In genomic region chr11:102835549-102835948, GRCm38 (mm10) we compare ENCODE assay signal across 15 mouse cellular contexts. TPM values are rescaled to one million over a fixed set of nuclear protein-coding genes. Genes with fewer than 3 reads are reported as not detected.
DNase-seq lines count a peak whose midpoint lies in the region; ATAC-seq and TF ChIP-seq lines count a peak whose summit lies in the region.
"Had no signal": no experiment of that assay in that cellular context is flagged by ENCODE, and none has a peak within 500 bp of the region (broad histone marks: within the 10 kb centered on the region; RNA-seq: fewer than 3 reads in every experiment).

Higd1b (plus strand) TSS chr11:102835849.

- TF ChIP-seq RAD21 in CH12.LX (IDR thresholded peaks at IDR 0.05; ENCODE audit: low read depth, low read length): no peak

- no peak for TF ChIP-seq CTCF in heart, postnatal 0 days (IDR thresholded peaks at IDR 0.05; ENCODE audit: low read depth)
- no peak for TF ChIP-seq CTCF in kidney, postnatal 0 days (IDR thresholded peaks at IDR 0.05; ENCODE audit: low read depth)
- TF ChIP-seq CTCF in CH12.LX (conservative IDR thresholded peaks at IDR 0.05 in 1 of 2, IDR thresholded peaks at IDR 0.05 in 1 of 2; ENCODE audit: low read depth in 2 of 2, low read length in 2 of 2): no peak

- no peak for DNase-seq in heart, postnatal 0 days (ENCODE audit: low spot score)
- no peak for DNase-seq in heart, adult 11 months
- no peak for DNase-seq in kidney, postnatal 0 days (ENCODE audit: low spot score)
- no peak for DNase-seq in CH12.LX (ENCODE audit: extremely low read depth)
- no peak for DNase-seq in urinary bladder, adult 2 months (ENCODE audit: low spot score)
- DNase-seq: adrenal gland, postnatal 14 days; cerebellum, adult 9-10 months; kidney, adult 8-10 months; liver; lung, embryonic 14.5 days had no signal

- no peak within 1 kb of the TSS for H3K4me3 ChIP-seq in heart, postnatal 0 days (ENCODE audit: low read depth, low read length)
- H3K4me3 ChIP-seq in kidney, postnatal 0 days (replicated peaks; ENCODE audit: low read depth, low read length): no peak within 1 kb of the TSS
- no peak within 1 kb of the TSS for H3K4me3 ChIP-seq in kidney, embryonic 16.5 days (ENCODE audit: low read length)
- no peak within 1 kb of the TSS for H3K4me3 ChIP-seq in CH12.LX (replicated peaks in 1 of 3; ENCODE audit: low read depth in 2 of 3, low read length in 2 of 3, poor library complexity in 1 of 3)
- peak within 1 kb of the TSS; percentile 33 for H3K4me3 ChIP-seq in brown adipose tissue, adult 24 weeks (ENCODE audit: insufficient read depth, low read depth, low read length)

- H3K27me3 ChIP-seq in heart, postnatal 0 days (ENCODE audit: control insufficient read depth, insufficient read depth, low read length): no peaks in the 10 kb centered on the region
- H3K27me3 ChIP-seq in kidney, postnatal 0 days (ENCODE audit: insufficient read depth, low read length): no peaks in the 10 kb centered on the region
- H3K27me3 ChIP-seq in kidney, embryonic 16.5 days (ENCODE audit: insufficient read depth, low read length): no peaks in the 10 kb centered on the region
- peaks cover 8% of the 10 kb centered on the region for H3K27me3 ChIP-seq in CH12.LX (replicated peaks)

- no peak for TF ChIP-seq POLR2A in CH12.LX (IDR thresholded peaks at IDR 0.05; ENCODE audit: low read depth, low read length)

- no peak within 1 kb of the TSS for H3K9ac ChIP-seq in heart, postnatal 0 days (replicated peaks; ENCODE audit: low read depth, low read length)
- no peak within 1 kb of the TSS for H3K9ac ChIP-seq in kidney, postnatal 0 days (ENCODE audit: low read depth, low read length)
- no peak within 1 kb of the TSS for H3K9ac ChIP-seq in kidney, embryonic 16.5 days (replicated peaks; ENCODE audit: low read length)
- H3K9ac ChIP-seq in CH12.LX (ENCODE audit: insufficient read depth, low read depth): no peak within 1 kb of the TSS
- H3K9ac ChIP-seq: lung, embryonic 14.5 days had no signal

- WGBS in heart, postnatal 0 days: 72% methylated on average over 4 of the region's 4 CpGs
- WGBS in kidney, postnatal 0 days: 55% methylated on average over 4 of the region's 4 CpGs
- WGBS in kidney, embryonic 16.5 days: 53% methylated on average over 4 of the region's 4 CpGs

- no peaks in the 10 kb centered on the region for H3K79me2 ChIP-seq in CH12.LX (replicated peaks; ENCODE audit: control insufficient read depth, extremely low read depth, insufficient read depth, poor library complexity, severe bottlenecking)

- no peak for TF ChIP-seq EP300 in heart, postnatal 0 days (IDR thresholded peaks at IDR 0.05; ENCODE audit: low read depth)
- no peak for TF ChIP-seq EP300 in CH12.LX (IDR thresholded peaks at IDR 0.05; ENCODE audit: low read length)

- dilution Hi-C loops in CH12.LX (cut with MboI; ENCODE audit: extremely low pct_ligation_motif_present, extremely low pct_unique_long_range_greater_than_20kb, low sequenced_read_pairs): no loop called here

- H3K36me3 ChIP-seq in heart, postnatal 0 days (replicated peaks; ENCODE audit: control insufficient read depth, insufficient read depth, low read length): peaks cover 33% of the 10 kb centered on the region
- H3K36me3 ChIP-seq in kidney, postnatal 0 days (ENCODE audit: insufficient read depth, low read length): peaks cover 24% of the 10 kb centered on the region; the same call in 1 of the 2 replicates
- peaks cover 25% of the 10 kb centered on the region for H3K36me3 ChIP-seq in kidney, embryonic 16.5 days (ENCODE audit: insufficient read depth, low read length)
- H3K36me3 ChIP-seq in CH12.LX (replicated peaks in 1 of 2; ENCODE audit: control insufficient read depth in 1 of 2, insufficient read depth in 1 of 2, low read length in 1 of 2): peaks cover 38 to 57% of the 10 kb centered on the region in 2 experiments

- no peak within 1 kb of the TSS for H3K4me2 ChIP-seq in heart, postnatal 0 days (ENCODE audit: low read depth, low read length)
- H3K4me2 ChIP-seq in kidney, postnatal 0 days (ENCODE audit: low read length): no peak within 1 kb of the TSS
- H3K4me2 ChIP-seq in kidney, embryonic 16.5 days (replicated peaks; ENCODE audit: low read depth, low read length): no peak within 1 kb of the TSS
- H3K4me2 ChIP-seq in CH12.LX (ENCODE audit: insufficient read depth, low read depth, poor library complexity, severe bottlenecking): no peak within 1 kb of the TSS
- H3K4me2 ChIP-seq: lung, embryonic 14.5 days; midbrain, embryonic 11.5 days had no signal

- in situ Hi-C loops in CH12.LX (cut with MboI; ENCODE audit: low pct_ligation_motif_present, low pct_unique_long_range_greater_than_20kb, low sequenced_read_pairs): no loop called here

- H3K4me1 ChIP-seq in heart, postnatal 0 days (ENCODE audit: control insufficient read depth, insufficient read depth): peaks cover 8% of the 10 kb centered on the region; the same call in 1 of the 2 replicates
- H3K4me1 ChIP-seq in kidney, postnatal 0 days (replicated peaks; ENCODE audit: insufficient read depth, low read length): 0 out of 2 replicates have a peak, but pooled peaks cover 4% of the 10 kb centered on the region
- H3K4me1 ChIP-seq in kidney, embryonic 16.5 days (ENCODE audit: insufficient read depth, low read length): peaks cover 7% of the 10 kb centered on the region
- peaks cover 0 to 19% of the 10 kb centered on the region in 2 experiments; a peak in 2 of 4 replicates for H3K4me1 ChIP-seq in CH12.LX (ENCODE audit: control insufficient read depth in 1 of 2, insufficient read depth in 2 of 2)
- no peaks in the 10 kb centered on the region for H3K4me1 ChIP-seq in brown adipose tissue, adult 24 weeks (ENCODE audit: control insufficient read depth, insufficient read depth, insufficient read length, low read length)

- no peaks in the 10 kb centered on the region for H3K9me3 ChIP-seq in heart, postnatal 0 days (replicated peaks; ENCODE audit: control insufficient read depth, low read length)
- no peaks in the 10 kb centered on the region for H3K9me3 ChIP-seq in kidney, postnatal 0 days (replicated peaks; ENCODE audit: low read length)
- no peaks in the 10 kb centered on the region for H3K9me3 ChIP-seq in kidney, embryonic 16.5 days (ENCODE audit: low read length)
- H3K9me3 ChIP-seq in CH12.LX (replicated peaks; ENCODE audit: low read length): no peaks in the 10 kb centered on the region

- no peak for ATAC-seq in heart, postnatal 0 days (ENCODE audit: insufficient read depth, low read depth)
- no peak for ATAC-seq in kidney, postnatal 0 days (replicated peaks; ENCODE audit: low FRiP score, low read depth)
- no peak for ATAC-seq in kidney, embryonic 16.5 days (ENCODE audit: low FRiP score, low TSS enrichment)

- peak within 1 kb of the TSS; percentile 9; the same call in 1 of the 2 replicates for H3K27ac ChIP-seq in heart, postnatal 0 days (ENCODE audit: low read depth)
- H3K27ac ChIP-seq in kidney, postnatal 0 days: peak within 1 kb of the TSS; percentile 19; the same call in 1 of the 2 replicates
- no peak within 1 kb of the TSS; the same call in 1 of the 2 replicates for H3K27ac ChIP-seq in kidney, embryonic 16.5 days (ENCODE audit: low read length)
- H3K27ac ChIP-seq in CH12.LX (ENCODE audit: insufficient read depth, low read depth): no peak within 1 kb of the TSS
- peak within 1 kb of the TSS; percentile 84 for H3K27ac ChIP-seq in brown adipose tissue, adult 24 weeks (replicated peaks; ENCODE audit: low read depth, low read length)

TF ChIP-seq in CH12.LX, 34 proteins besides CTCF, POLR2A, EP300 and RAD21:
- TF ChIP-seq TCF12 (IDR thresholded peaks at IDR 0.05; ENCODE audit: low read depth, low read length) (no peak), POLR2AphosphoS2 (IDR thresholded peaks at IDR 0.05; ENCODE audit: low read depth, low read length) (peak; percentile 59; the same call in 1 of the 2 replicates)

RNA-seq across cellular contexts. Expression of gene Higd1b, which starts in this region (rescaled TPM):
- total RNA-seq in heart, postnatal 0 days (2014; rRNA removed; ENCODE audit: low replicate concordance): 4.6 and 38.7 TPM in 2 replicates
- 11.7 and 13.2 TPM in 2 replicates for polyA plus RNA-seq in heart, postnatal 0 days (2015; fragmentation: Nextera tagmentation; extraction: Ambion mirVana)
- 2.9 and 3.0 TPM in 2 replicates for polyA plus RNA-seq in kidney, postnatal 0 days (2015; fragmentation: Nextera tagmentation; extraction: Ambion mirVana)
- 0.42 and 2.5 TPM in 2 replicates for polyA plus RNA-seq in kidney, embryonic 16.5 days (2015; fragmentation: Nextera tagmentation; extraction: Ambion mirVana)
- not detected in 2 replicates for total RNA-seq in CH12.LX (2012; rRNA removed)
- total RNA-seq in CH12.LX (2014; rRNA removed): not detected in 2 replicates
- not detected in 2 replicates for polyA plus RNA-seq in CH12.LX (2012; ENCODE audit: insufficient read length, low read depth)
- polyA plus RNA-seq in brown adipose tissue, adult 24 weeks (2012; ENCODE audit: insufficient read depth, insufficient read length, missing spikeins): 8.1 and 20.1 TPM in 2 replicates
- 3.2 and 4.0 TPM in 2 replicates for polyA plus RNA-seq in urinary bladder, adult 2 months (2012; rRNA removed)
- polyA plus RNA-seq: hindbrain, embryonic 11.5 days; midbrain, embryonic 11.5 days; neural tube, embryonic 11.5 days had no signal

Comparison
In these comparisons a context has a peak if more than half of its experiments do, and no peak if none do; other contexts are left out.
1. H3K27ac ChIP-seq: peak in heart, postnatal 0 days (single experiment), kidney, postnatal 0 days (single experiment) and brown adipose tissue, adult 24 weeks (single experiment); none in kidney, embryonic 16.5 days (single experiment) and CH12.LX (single experiment).